Mouse (Mus musculus) olfactory bulb, adult 2 months (tissue): ENCODE measurements around the gene Rpl37. TPM values are rescaled to one million over a fixed set of nuclear protein-coding genes. Genes with fewer than 3 reads are reported as not detected.
"Not testable (repeated sequence)": the region's sequence is repeated elsewhere in the genome, so short reads cannot be mapped to it uniquely, and the experiment has no call there.

Experiments
- H3K27ac ChIP-seq: fragments of 200-500 bp; 2 replicates; pipeline ENCODE4 v1.5.1; 2012; ENCODE audit warnings: low read depth, low read length; ENCODE audit not compliant: insufficient read depth
- H3K4me1 ChIP-seq: fragments of 200-500 bp; 2 replicates; pipeline ENCODE4 v1.6.1; 2012; ENCODE audit warnings: low read length; ENCODE audit not compliant: control insufficient read depth, insufficient read depth
- H3K4me3 ChIP-seq: fragments of 200-500 bp; 2 replicates; pipeline ENCODE4 v1.5.1; 2012; ENCODE audit warnings: mild to moderate bottlenecking, low read depth, low read length, moderate library complexity; ENCODE audit not compliant: insufficient read depth
- CTCF ChIP-seq: fragments of 200-500 bp; IDR thresholded peaks from 2 replicates; pipeline ENCODE4 v1.5.1; 2012; ENCODE audit warnings: low read depth, mild to moderate bottlenecking, low read length, moderate library complexity; ENCODE audit not compliant: insufficient read depth
- POLR2A ChIP-seq: fragments of 200-500 bp; IDR thresholded peaks from 2 replicates; pipeline ENCODE4 v1.6.1; 2012; ENCODE audit warnings: mild to moderate bottlenecking, low read depth, low read length, moderate library complexity; ENCODE audit not compliant: insufficient read depth
- WGBS: fragments of 180-500 bp; shearing (Covaris S2); methylation state at CpG from one replicate; pipeline ENCODE4 v1.1.7; 2018; 5-methylcytosine and 5-hydroxymethylcytosine counted together
- polyA plus RNA-seq: library from polyadenylated mRNA; stranded (reverse); fragments of >200 nt; gene quantifications from 2 replicates; pipeline ENCODE4 v1.2.4, GENCODE M21; 2012; ENCODE audit warnings: low replicate concordance; ENCODE audit not compliant: missing spikeins, insufficient read depth, insufficient read length

Gene Rpl37
- polyA plus RNA-seq, 1 experiment: not detected

DNA sequence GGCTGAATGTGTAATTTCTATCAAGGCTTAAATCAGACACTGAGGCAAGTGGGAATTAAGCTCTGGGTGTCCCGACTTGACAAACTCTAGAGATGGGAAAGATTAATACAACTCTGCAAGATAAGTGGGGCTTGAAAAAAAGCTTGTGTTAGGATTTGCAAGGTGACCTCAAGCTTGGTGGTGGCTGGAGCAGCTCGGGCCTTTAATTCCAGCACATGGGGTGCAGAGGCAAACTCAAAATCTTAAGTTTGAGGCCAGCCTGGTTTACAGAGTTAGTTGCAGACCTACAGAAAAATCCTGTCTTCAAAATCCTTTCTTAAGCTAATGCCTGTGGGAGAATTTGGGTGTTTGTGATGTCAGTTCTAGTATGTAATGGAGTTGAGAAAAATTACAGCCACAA, 2.7 kb downstream of the Rpl37 start:
- H3K4me3 ChIP-seq: no peak overlapping the region
- no peak overlapping the region for H3K27ac ChIP-seq
- H3K4me1 ChIP-seq: peaks cover 4% of the 10 kb centered on the region; the same call in 1 of the 2 replicates
- TF ChIP-seq POLR2A: no peak
- TF ChIP-seq CTCF: no peak
- 94% methylated on average over 2 of the region's 2 CpGs for WGBS

DNA sequence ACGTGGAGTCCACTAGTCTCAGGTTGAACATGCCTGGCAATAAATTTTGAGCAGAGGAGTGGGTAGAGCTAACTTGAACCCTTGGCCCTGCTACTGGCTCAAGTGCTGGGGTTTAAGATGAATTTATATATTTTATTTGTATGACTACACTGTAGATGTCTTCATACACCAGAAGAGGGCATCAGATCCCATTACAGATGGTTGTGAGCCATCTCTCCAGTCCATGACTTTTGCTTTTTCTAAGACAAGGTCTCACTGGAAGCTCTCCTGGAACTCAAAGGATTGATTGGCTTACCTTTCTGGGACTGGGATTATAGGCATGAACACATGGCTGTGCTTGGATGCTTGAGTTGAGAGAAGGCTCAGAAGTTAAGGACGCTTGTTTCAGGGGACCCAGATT, 3.3 kb downstream of the Rpl37 start:
- TF ChIP-seq CTCF (no peak), POLR2A (no peak)
- peaks cover 4% of the 10 kb centered on the region; the same call in 1 of the 2 replicates for H3K4me1 ChIP-seq
- H3K27ac ChIP-seq: no peak overlapping the region
- no peak overlapping the region for H3K4me3 ChIP-seq
- 88% methylated on average over 2 of the region's 2 CpGs for WGBS

DNA sequence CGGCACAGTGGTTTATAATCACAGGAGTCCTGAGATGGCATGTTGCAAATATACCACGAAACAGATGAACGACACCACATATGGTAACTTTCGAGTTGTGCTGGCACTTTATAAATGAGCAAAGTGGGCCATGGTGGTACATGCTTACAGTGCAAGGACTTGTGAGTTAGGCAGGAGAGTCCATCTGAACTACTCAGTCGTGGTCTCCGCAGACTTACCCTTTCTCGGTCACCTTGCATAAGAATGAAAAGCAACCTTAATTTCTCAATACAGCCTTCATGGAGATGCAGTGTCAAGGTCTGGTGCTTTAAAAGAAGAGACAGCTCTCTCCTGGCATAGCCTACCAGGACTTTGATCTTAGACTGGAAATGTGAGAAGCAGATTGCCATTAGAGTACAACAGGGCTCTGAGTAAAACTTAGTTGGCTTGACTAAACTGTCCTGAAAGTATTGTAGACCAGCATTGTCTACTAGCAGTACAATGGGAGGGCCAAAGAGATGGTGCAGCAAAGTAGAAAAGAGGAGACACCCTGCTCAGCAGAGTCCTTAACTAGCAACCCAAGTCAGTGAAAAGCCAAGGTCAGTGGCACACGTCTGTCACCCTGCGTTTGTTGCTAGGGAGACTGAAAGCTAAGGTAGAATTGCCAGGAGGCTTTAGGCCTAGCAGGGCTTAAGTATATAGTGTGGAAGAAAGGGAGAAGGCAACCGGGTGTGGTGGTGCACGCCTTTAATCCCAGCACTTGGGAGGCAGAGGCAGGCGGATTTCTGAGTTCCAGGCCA, 5.3 kb downstream of the Rpl37 start:
- no peak for TF ChIP-seq CTCF
- TF ChIP-seq POLR2A: no peak
- Histone ChIP-seq H3K4me1 (peaks cover 2% of the 10 kb centered on the region; the same call in 1 of the 2 replicates), H3K4me3 (no peak overlapping the region), H3K27ac (no peak overlapping the region)
- WGBS: 91% methylated on average over 12 of the region's 12 CpGs

DNA sequence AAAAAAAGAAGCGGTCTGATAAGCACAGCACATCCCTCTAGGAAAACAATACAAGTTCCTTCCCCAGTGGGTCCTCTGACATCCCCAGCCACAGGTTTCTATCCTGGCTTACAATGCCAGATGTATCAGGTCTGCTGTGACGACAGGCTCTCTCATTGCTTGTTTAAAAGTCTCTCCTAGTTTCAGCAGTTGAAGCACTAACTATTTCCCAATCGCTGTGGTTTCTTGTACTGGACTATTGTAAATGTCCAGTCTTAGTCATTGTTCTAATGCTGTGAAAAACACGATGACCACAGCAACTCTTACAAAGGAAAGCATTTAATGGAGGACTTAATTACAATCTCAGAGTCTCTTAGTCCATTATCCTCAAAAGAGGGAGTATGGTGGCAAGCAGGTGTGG, 10.0 kb downstream of the Rpl37 start:
- no peaks in the 10 kb centered on the region for H3K4me1 ChIP-seq
- 56% methylated on average over 4 of the region's 4 CpGs for WGBS
- H3K4me3 ChIP-seq: no peak overlapping the region
- no peak for TF ChIP-seq CTCF
- no peak for TF ChIP-seq POLR2A
- no peak overlapping the region for H3K27ac ChIP-seq

DNA sequence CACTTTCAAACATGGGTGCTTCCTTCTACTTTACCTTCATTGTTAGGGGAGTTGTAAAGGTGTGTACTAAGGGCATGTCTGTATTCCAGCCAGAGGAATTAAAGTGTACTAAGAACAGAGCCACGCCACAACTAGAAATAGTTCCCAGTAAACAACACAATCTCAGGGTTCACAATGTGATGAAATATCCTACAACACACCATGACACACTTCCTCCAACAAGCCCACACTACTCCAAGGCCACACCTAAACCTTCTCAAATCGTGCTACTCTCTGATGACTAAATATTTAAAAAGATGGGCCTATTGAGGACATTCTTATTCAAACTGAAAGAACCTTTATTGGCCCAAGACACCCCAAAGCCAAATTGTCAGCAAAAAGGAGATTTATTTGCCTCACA, 11.0 kb downstream of the Rpl37 start:
- 76% methylated on average over 2 of the region's 2 CpGs for WGBS
- Histone ChIP-seq H3K4me3 (no peak overlapping the region), H3K27ac (no peak overlapping the region), H3K4me1 (no peaks in the 10 kb centered on the region)
- no peak for TF ChIP-seq POLR2A
- TF ChIP-seq CTCF: no peak

DNA sequence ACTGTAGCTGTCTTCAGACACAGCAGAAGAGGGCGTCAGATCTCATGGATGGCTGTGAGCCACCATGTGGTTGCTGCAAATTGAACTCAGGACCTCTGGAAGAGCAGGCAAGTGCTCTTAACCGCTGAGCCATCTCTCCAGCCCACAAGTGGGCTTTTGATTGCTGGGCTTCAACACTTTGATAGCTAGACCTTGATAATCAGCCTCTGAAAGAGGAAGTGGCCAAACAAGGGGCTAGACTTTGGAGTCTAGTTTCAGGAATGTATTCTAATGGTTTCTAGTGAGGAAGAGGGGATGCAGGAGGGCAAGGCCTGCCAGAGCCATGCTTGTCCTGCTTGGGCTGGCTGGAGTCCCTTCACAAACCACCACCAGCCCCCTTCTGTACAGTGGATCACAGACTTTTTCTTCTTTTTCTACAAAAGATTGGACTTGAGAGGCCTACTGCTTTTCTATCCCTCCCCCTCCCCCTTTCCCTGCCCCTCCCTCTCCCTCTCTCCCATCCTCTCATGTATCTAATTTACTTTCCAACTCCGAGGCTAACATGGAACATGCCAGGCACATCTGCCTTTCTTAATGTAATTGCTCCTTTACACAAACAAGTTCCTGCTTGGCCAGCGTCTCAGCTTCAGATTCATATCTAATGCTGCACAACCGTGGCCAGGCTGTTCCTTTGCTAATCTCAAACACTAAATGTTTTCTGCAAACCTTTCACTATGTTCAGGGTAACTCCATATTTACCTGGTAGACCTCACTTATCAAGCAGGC, 11.9 kb downstream of the Rpl37 start:
- Histone ChIP-seq H3K27ac (no peak overlapping the region), H3K4me1 (no peaks in the 10 kb centered on the region), H3K4me3 (no peak overlapping the region)
- TF ChIP-seq POLR2A (no peak), CTCF (no peak)
- 71% methylated on average over 5 of the region's 5 CpGs for WGBS

DNA sequence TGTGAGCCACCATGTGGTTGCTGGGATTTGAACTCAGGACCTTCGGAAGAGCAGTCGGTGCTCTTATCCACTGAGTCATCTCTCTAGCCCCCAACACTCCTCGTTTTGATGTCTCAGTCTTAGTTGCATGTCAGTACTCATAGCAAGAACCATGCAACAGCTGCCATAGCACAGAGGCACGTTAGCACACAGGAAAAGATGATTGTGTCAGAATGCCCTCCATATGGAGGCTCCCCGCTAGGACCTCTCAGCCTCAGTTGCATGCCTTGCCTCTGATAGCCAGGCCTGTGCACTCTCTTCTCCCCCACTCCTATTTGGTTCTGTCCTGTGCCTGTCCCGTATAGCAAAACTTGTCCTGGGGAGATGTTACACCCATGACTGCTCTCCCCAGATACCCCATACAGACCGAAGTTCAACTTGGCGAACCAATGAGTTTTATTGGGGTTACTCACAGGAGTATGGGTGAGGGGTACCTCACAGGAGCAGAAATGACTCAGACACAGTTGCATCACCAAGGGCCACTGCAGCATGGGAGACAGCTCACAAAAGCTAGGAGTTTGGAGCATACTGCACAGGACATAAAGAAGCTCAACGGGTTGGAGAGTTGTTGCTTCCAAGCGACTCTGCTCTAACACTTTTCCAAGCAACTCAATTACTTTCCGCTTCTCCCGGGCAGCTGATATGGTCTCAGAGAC, 12.8 kb downstream of the Rpl37 start:
- H3K4me1 ChIP-seq: no peaks in the 10 kb centered on the region
- TF ChIP-seq CTCF: no peak
- no peak for TF ChIP-seq POLR2A
- H3K27ac ChIP-seq: no peak overlapping the region
- H3K4me3 ChIP-seq: no peak overlapping the region
- 92% methylated on average over 12 of the region's 12 CpGs for WGBS

DNA sequence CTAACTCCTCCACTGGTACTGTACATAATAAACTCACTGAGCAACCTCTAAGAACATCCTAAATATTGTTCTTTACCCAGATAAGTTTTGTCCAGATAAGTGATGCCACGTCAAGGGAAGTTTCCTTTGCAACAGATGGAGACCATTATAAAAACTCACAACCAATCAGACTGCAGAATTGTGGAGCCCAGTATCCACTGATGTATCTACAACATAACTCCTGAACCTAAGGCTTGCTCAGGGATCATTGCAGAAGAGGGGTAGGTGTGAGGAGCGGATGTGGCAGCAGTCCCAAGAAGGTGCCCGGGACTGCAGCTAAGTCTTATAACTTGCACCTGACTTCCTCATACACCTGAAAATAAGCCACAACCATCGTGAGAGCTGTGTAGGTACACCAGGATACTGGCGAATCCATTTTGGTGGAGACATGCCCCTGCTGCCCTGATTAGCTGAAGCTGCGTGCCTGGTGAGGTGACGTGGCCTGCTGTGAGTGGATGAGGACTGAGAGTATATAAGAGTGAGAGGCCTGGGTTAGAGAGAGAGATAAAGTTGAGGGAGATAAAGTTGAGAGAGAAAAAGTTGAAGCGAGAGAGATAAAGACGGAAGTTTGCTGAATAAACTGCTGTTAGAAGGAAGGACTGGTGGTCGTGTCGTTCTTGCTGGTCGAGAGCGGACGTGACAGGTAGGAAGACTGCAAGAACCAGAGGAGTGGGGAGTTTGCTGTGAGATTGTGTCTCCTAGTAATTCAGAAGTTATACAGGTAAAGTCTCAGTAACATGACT, 14.6 kb downstream of the Rpl37 start:
- H3K4me3 ChIP-seq, H3K4me1 ChIP-seq, H3K27ac ChIP-seq: not testable (repeated sequence)
- WGBS: 95% methylated on average over 14 of the region's 14 CpGs

DNA sequence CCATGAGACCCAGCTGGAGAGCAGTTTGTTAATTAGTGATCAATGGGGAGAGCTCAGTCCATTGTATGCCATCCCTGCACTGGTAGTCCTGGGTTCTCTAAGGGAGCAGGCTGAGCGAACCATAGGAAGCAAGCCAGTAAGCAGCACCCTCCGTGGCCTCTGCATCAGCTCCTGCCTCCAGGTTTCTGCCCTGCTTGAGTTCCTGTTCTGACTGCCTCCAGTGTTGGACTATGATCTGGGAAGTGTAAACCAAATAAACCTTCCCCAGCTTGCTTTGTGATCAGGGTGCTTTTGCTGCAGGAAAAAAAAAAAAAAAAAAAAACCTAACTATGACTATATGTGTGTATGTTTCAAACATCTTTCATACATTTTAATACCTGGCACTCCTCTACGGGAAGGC, 16.9 kb downstream of the Rpl37 start:
- no peak for TF ChIP-seq POLR2A
- no peak for TF ChIP-seq CTCF
- WGBS: 62% methylated on average over 3 of the region's 3 CpGs
- Histone ChIP-seq H3K27ac (no peak overlapping the region), H3K4me1 (no peaks in the 10 kb centered on the region), H3K4me3 (no peak overlapping the region)
